Mouse (Mus musculus): ENCODE measurements around the gene Gtf3c3. TPM values are rescaled to one million over a fixed set of nuclear protein-coding genes. Genes with fewer than 3 reads are reported as not detected.

Gene Gtf3c3
- polyA plus RNA-seq, 2 experiments from 2014 or later: 17.3 to 21.9 TPM

Other genes with a start within 250 kb of the Gtf3c3 start
- under 1 TPM in 1 of 2 experiments, not detected in 1; 0.04 TPM for gene Hecw2, start 243.8 kb downstream of the Gtf3c3 start, polyA plus RNA-seq (2017; shearing (Covaris generic))
- under 1 TPM in 1 of 2 experiments, not detected in 1; 0.15 TPM for gene Ccdc150, start 188.3 kb downstream of the Gtf3c3 start, polyA plus RNA-seq (2017; shearing (Covaris generic))
- 1 to 10 TPM; 7.4 to 8.5 TPM for gene Pgap1, start 118.7 kb upstream of the Gtf3c3 start, polyA plus RNA-seq (2017; shearing (Covaris generic))

All from activated CD4-positive, CD25-positive, alpha-beta regulatory T cell, adult 4 months (primary cell).